Mouse (Mus musculus): ENCODE data around the gene Ilk. TPM values are rescaled to one million over a fixed set of nuclear protein-coding genes. Genes with fewer than 3 reads are reported as not detected.

Ilk gene
- polyA plus RNA-seq, 1 experiment from 2014 or later = 191 TPM

DNA sequence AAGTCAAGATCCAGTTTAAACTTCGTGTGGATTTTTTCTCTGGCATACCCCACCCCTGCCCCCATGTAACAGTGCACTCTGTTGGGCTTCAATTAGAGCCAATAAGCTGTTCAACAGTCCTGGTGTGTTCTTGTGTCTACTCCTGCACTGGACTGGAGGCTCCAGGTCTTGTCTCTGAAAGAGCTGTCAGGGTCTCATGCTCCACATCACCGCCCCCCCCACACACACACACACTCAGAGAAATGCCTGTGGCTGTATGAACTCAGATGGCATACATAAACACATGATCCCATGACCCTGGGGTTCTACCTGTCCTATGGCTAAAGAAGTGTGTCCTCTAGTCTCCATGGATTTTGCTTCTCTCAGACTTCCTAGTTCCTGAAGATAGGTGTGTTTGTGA, 39.6 kb downstream of the Ilk start:
- Histone ChIP-seq H3K9ac (no peak overlapping the region), H3K27me3 (no peaks in the 10 kb centered on the region), H3K4me1 (replicated peaks) (peaks cover 82% of the 10 kb centered on the region), H3K27ac (no peak overlapping the region), H3K4me3 (no peak overlapping the region), H3K36me3 (peaks cover 69% of the 10 kb centered on the region), H3K4me2 (no peak overlapping the region), H3K9me3 (no peaks in the 10 kb centered on the region)
- ATAC-seq (ENCODE audit: low FRiP score) = no peak
- WGBS = 91% methylated on average over 2 of the region's 2 CpGs

DNA sequence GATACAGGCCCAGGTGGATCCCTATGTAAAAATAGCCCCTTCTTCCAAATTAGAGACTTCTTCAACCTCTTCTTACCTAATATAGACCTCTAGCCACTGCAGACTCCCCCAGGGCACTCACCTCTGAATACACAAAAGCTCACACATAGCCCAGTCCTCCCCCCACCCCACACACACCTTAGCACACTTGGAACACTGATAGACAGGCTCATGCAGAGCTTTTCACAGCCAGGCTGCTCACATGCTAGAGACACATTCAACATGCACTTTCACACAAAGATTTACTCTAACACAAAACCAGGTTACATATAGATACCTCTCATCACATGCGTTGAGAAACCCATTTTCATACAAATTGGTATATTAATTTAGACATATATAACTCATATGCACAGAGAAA, 40.9 kb downstream of the Ilk start:
- ATAC-seq (ENCODE audit: low FRiP score) = no peak
- Histone ChIP-seq H3K27ac (no peak overlapping the region), H3K4me1 (replicated peaks) (peaks cover 81% of the 10 kb centered on the region), H3K36me3 (peaks cover 69% of the 10 kb centered on the region), H3K4me3 (no peak overlapping the region), H3K4me2 (peak overlapping the region; percentile 43), H3K9me3 (no peaks in the 10 kb centered on the region), H3K9ac (no peak overlapping the region), H3K27me3 (no peaks in the 10 kb centered on the region)
- WGBS = 78% methylated on average over 1 of the region's 1 CpGs

DNA sequence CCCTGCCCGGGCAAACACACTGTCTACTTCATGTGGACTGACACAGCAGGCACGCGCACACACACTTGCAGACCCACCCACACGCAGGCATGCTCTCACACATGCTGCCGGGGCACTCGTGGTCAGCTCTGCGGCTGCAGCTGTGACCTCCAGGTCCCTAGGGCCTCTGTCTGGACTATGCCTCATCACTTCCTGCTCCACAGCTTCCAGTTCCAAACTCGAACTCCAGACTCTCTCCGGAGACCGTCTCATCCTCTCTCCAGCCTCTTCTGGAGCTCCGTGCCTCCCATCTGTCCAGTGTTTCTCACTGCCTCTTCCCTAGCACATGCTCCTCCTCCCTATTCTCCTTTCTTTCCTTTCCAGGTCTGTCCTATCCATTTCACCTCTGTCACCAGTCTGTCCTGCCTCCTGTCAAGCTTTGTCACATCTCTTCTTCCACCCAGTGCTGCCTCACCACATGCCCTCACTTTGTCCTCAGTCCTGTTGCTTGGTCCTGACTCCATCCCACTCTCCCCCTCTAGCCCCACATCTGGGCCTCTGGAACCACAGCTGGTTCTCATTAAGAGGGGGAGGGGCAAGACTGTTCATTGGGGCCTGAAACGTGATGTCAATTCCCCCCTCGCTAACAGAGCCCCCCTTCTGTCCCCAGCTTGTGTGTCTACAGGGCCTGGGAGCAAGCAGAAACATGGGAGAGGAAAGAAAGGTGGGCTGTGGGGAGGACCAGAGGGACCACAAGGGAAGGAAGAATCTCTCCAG, 41.6 kb downstream of the Ilk start:
- Histone ChIP-seq H3K9me3 (no peaks in the 10 kb centered on the region), H3K4me1 (replicated peaks) (peaks cover 87% of the 10 kb centered on the region), H3K9ac (peak overlapping the region; percentile 66), H3K36me3 (peaks cover 69% of the 10 kb centered on the region), H3K27me3 (no peaks in the 10 kb centered on the region), H3K27ac (peak overlapping the region; percentile 72), H3K4me2 (peak overlapping the region; percentile 43), H3K4me3 (peak overlapping the region; percentile 14; the same call in 1 of the 2 replicates)
- WGBS = 44% methylated on average over 13 of the region's 13 CpGs
- ATAC-seq (ENCODE audit: low FRiP score) = peak; percentile 43

GRCm38 (mm10) chr7:105778553-105779265, 42.3 kb downstream of the Ilk start:
- Histone ChIP-seq H3K27ac (peak overlapping the region; percentile 72), H3K9me3 (no peaks in the 10 kb centered on the region), H3K4me1 (replicated peaks) (peaks cover 90% of the 10 kb centered on the region), H3K36me3 (peaks cover 70% of the 10 kb centered on the region), H3K4me2 (peak overlapping the region; percentile 43), H3K4me3 (peak overlapping the region; percentile 10; the same call in 1 of the 2 replicates), H3K9ac (peak overlapping the region; percentile 66), H3K27me3 (no peaks in the 10 kb centered on the region)
- peak; percentile 83 for ATAC-seq (ENCODE audit: low FRiP score)
- WGBS = 39% methylated on average over 4 of the region's 4 CpGs

GRCm38 (mm10) chr7:105783861-105784260, 47.5 kb downstream of the Ilk start:
- Histone ChIP-seq H3K27me3 (no peaks in the 10 kb centered on the region), H3K27ac (no peak overlapping the region), H3K4me3 (peak overlapping the region; percentile 90; the same call in 1 of the 2 replicates), H3K9me3 (no peaks in the 10 kb centered on the region), H3K4me1 (replicated peaks) (peaks cover 81% of the 10 kb centered on the region), H3K36me3 (peaks cover 57% of the 10 kb centered on the region), H3K4me2 (peak overlapping the region; percentile 94), H3K9ac (peak overlapping the region; percentile 63)
- ATAC-seq (ENCODE audit: low FRiP score) = no peak
- WGBS = 51% methylated on average over 4 of the region's 4 CpGs

DNA sequence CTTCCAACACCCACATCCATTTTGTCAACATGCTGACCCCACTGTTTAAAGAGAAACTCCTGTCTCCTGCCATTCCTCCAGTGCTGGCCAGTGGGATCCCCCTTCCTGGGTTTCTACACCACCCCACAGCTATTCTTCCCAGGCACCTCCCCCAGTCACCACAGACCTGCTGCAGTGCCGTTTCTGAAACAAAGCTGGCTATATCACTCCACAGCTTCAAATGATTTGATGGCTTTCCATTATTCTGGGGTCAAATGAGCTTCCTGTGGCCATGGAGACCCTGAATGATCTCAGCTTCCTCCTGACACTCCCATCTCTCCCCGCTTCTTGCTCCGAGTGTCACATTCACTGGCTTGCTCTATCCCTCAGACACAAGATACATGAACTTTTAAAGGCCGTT, 48.2 kb downstream of the Ilk start:
- WGBS = 9% methylated on average over 4 of the region's 4 CpGs
- H3K9ac ChIP-seq = peak overlapping the region; percentile 63
- peak overlapping the region; percentile 59; the same call in 1 of the 2 replicates for H3K27ac ChIP-seq

GRCm38 (mm10) chr7:105786506-105787284, 50.3 kb downstream of the Ilk start:
- peak overlapping the region; percentile 94 for H3K4me2 ChIP-seq
- no peaks in the 10 kb centered on the region for H3K9me3 ChIP-seq
- H3K4me1 ChIP-seq (replicated peaks) = peaks cover 58% of the 10 kb centered on the region
- peak overlapping the region; percentile 90 for H3K4me3 ChIP-seq
- H3K36me3 ChIP-seq = peaks cover 29% of the 10 kb centered on the region
- peak; percentile 74 for ATAC-seq (ENCODE audit: low FRiP score)
- no peaks in the 10 kb centered on the region for H3K27me3 ChIP-seq
- H3K27ac ChIP-seq = peak overlapping the region; percentile 99
- WGBS = 5% methylated on average over 19 of the region's 20 CpGs
- H3K9ac ChIP-seq = peak overlapping the region; percentile 100

More for the DNA sequence above, 48.2 kb downstream of the Ilk start:
- no peak for ATAC-seq (ENCODE audit: low FRiP score)
- Histone ChIP-seq H3K4me3 (peak overlapping the region; percentile 90), H3K9me3 (no peaks in the 10 kb centered on the region), H3K4me1 (replicated peaks) (peaks cover 75% of the 10 kb centered on the region), H3K36me3 (peaks cover 50% of the 10 kb centered on the region), H3K27me3 (no peaks in the 10 kb centered on the region), H3K4me2 (peak overlapping the region; percentile 94)

DNA sequence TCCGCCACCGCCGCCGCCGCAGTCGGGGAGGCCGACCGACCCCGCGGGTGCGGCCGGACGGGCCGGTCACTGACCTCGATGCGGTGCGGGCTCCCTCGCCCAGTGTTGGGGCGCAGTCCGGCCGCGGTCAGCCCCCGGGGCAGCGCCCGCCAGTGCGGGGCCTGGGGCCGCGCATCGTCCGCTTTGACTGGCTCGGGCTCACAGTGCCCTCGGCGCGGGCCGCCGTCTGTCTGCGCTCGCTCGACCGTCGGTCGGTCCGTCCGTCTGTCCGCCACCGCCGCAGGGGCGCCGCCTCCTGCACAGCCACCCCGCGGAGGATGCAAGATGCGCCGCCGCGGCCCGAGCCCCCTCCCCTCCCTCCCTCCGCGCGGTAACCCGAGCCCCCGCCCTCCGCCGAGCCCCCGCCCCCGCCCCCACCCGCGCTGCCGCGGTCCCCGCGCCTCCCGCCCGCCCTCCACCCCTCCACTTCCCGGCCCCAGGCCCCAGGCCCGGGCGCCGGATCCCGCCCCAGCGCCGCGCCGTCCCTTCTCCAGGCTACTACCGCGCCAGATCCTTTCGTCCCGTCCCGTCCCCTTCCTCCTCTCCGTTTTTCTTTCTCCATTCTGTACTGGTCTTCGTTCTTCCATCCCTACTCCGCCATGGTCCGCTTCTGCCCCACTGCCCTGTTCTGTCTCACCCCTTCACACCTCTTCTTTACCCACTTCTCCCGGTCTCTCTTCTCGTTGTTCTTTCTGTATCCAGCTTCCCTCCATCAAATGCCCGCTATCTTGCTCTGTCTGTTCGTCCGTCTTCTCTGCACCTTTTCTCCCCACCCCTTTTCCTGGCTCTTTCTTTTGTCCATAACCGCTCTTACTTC, 51.1 kb downstream of the Ilk start, which contains the start of gene Dchs1:
Dchs1 (minus strand) TSS at position 370 of the 856 bp plus-strand sequence.
- no peaks in the 10 kb centered on the region for H3K9me3 ChIP-seq
- H3K4me3 ChIP-seq = peak within 1 kb of the TSS; percentile 90
- 1% methylated on average over 41 of the region's 97 CpGs for WGBS
- H3K36me3 ChIP-seq = peaks cover 21% of the 10 kb centered on the region
- H3K27ac ChIP-seq = peak within 1 kb of the TSS; percentile 99
- ATAC-seq (ENCODE audit: low FRiP score) = peak; percentile 79
- H3K4me2 ChIP-seq = peak within 1 kb of the TSS; percentile 94
- peak within 1 kb of the TSS; percentile 100 for H3K9ac ChIP-seq
- no peaks in the 10 kb centered on the region for H3K27me3 ChIP-seq
- H3K4me1 ChIP-seq (replicated peaks) = peaks cover 50% of the 10 kb centered on the region

DNA sequence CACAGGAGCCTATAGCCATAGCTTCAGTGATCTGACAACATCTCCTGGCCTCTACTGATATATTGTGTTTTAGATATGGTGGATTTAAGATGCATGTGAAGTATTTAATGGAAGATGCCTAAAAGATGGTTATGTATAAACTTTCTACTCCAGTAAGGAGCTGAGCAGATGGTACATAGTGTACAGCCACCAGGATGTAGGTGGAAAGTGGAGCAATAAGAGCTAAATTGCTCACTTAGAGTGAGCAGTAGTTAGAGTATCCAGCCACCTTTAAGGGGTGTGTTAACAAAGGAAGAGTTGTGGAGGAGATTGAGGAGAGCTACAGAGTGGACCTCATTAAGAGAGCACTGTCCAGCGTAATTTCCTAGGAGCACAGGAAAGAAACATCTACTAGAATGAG, 54.8 kb downstream of the Ilk start:
- H3K9me3 ChIP-seq = no peaks in the 10 kb centered on the region
- peaks cover 14% of the 10 kb centered on the region for H3K4me1 ChIP-seq (replicated peaks)
- WGBS = 94% methylated on average over 1 of the region's 1 CpGs
- H3K27ac ChIP-seq = no peak overlapping the region
- no peaks in the 10 kb centered on the region for H3K36me3 ChIP-seq
- H3K9ac ChIP-seq = no peak overlapping the region
- no peaks in the 10 kb centered on the region for H3K27me3 ChIP-seq
- H3K4me2 ChIP-seq = no peak overlapping the region
- ATAC-seq (ENCODE audit: low FRiP score) = no peak
- H3K4me3 ChIP-seq = no peak overlapping the region

Measured in hindbrain, embryonic 13.5 days (tissue).